12 mouse cellular contexts compared by ENCODE assay signal in the genomic region with DNA sequence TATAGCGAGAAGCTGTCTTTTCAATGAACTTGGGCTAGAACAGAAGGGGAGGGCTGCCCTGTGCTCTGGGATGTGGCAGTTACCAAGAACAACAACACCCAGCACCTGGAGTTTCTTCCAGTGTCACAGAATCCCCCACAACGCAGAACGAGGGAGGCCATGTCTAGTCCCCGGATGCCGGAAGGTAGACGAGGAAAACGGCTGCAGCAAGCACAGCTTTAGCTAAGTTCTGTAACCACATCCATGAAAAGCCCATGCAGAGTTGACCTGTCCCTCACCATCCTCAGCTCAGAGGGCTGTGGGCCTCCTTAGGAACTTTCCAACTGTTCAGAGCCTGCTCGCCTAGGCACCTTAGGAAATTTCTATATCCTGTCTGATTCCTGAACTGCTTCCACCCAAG.
A peak's percentile ranks its signal among the peaks of the same experiment; 100 is the strongest.
DNase-seq lines count a peak whose midpoint lies in the region; ATAC-seq and TF ChIP-seq lines count a peak whose summit lies in the region.
"Had no signal": no experiment of that assay in that cellular context is flagged by ENCODE, and none has a peak within 500 bp of the region (broad histone marks: within the 10 kb centered on the region; RNA-seq: fewer than 3 reads in every experiment).

No protein-coding gene starts in this region.

- H3K36me3 ChIP-seq in forebrain, embryonic 11.5 days (ENCODE audit: control insufficient read depth, insufficient read depth, low read length): no peaks in the 10 kb centered on the region
- no peaks in the 10 kb centered on the region for H3K36me3 ChIP-seq in forebrain, embryonic 12.5 days (replicated peaks)
- H3K36me3 ChIP-seq in stomach, embryonic 16.5 days (ENCODE audit: control insufficient read depth, insufficient read depth, low read length): no peaks in the 10 kb centered on the region
- H3K36me3 ChIP-seq: midbrain, embryonic 15.5 days had no signal

- no peak overlapping the region for H3K4me3 ChIP-seq in forebrain, embryonic 11.5 days (ENCODE audit: low read depth, low read length)
- H3K4me3 ChIP-seq in forebrain, embryonic 12.5 days (replicated peaks): no peak overlapping the region
- H3K4me3 ChIP-seq in layer of hippocampus, adult 2 months: peak overlapping the region; percentile 38; the same call in 1 of the 2 replicates
- H3K4me3 ChIP-seq in stomach, embryonic 16.5 days (replicated peaks; ENCODE audit: low read length): peak overlapping the region; percentile 7; the same call in 1 of the 2 replicates
- H3K4me3 ChIP-seq: midbrain, embryonic 15.5 days had no signal

- no peak overlapping the region for H3K4me2 ChIP-seq in forebrain, embryonic 11.5 days (ENCODE audit: low read depth, low read length, severe bottlenecking)
- H3K4me2 ChIP-seq in forebrain, embryonic 12.5 days: no peak overlapping the region
- 0 out of 2 replicates have a peak overlapping the region, but pooled peaks have one; percentile 13 for H3K4me2 ChIP-seq in stomach, embryonic 16.5 days (ENCODE audit: low read depth, low read length)
- H3K4me2 ChIP-seq: midbrain, embryonic 15.5 days had no signal

- ATAC-seq in forebrain, embryonic 11.5 days (replicated peaks; ENCODE audit: low FRiP score): no peak
- ATAC-seq in forebrain, embryonic 12.5 days (ENCODE audit: low FRiP score): no peak
- no peak for ATAC-seq in stomach, embryonic 16.5 days (ENCODE audit: insufficient read depth, low FRiP score)
- no peak for ATAC-seq in cerebellum, adult (ENCODE audit: insufficient number of reproducible peaks, low FRiP score, low TSS enrichment)
- ATAC-seq: midbrain, embryonic 15.5 days had no signal

- TF ChIP-seq CTCF in layer of hippocampus, adult 2 months (conservative IDR thresholded peaks at IDR 0.05): no peak

- H3K4me1 ChIP-seq in forebrain, embryonic 11.5 days (replicated peaks; ENCODE audit: control insufficient read depth, insufficient read depth, low read length): no peaks in the 10 kb centered on the region
- H3K4me1 ChIP-seq in forebrain, embryonic 12.5 days: no peaks in the 10 kb centered on the region
- no peaks in the 10 kb centered on the region for H3K4me1 ChIP-seq in stomach, embryonic 16.5 days (ENCODE audit: control insufficient read depth, insufficient read depth, low read length)
- H3K4me1 ChIP-seq: midbrain, embryonic 15.5 days had no signal

- WGBS in forebrain, embryonic 11.5 days: 86% methylated on average over 8 of the region's 8 CpGs
- 89% methylated on average over 8 of the region's 8 CpGs for WGBS in forebrain, embryonic 12.5 days
- WGBS in stomach, embryonic 16.5 days: 83% methylated on average over 8 of the region's 8 CpGs

- DNase-seq in forebrain, embryonic 11.5 days (ENCODE audit: low spot score): peak; percentile 25
- DNase-seq in layer of hippocampus, adult 2 months (ENCODE audit: low spot score in 2 of 2): no peak
- no peak for DNase-seq in layer of hippocampus, adult 11-12 months (ENCODE audit: low spot score)
- peak; percentile 72 for DNase-seq in thymus, postnatal 0 days (ENCODE audit: low spot score)
- DNase-seq in thymus, postnatal 25 days: no peak
- DNase-seq: adrenal gland, postnatal 14 days; cerebellum, postnatal 14 days; kidney, adult 9 months had no signal

- H3K27ac ChIP-seq in forebrain, embryonic 11.5 days (ENCODE audit: low read depth, low read length): no peak overlapping the region
- no peak overlapping the region for H3K27ac ChIP-seq in forebrain, embryonic 12.5 days
- H3K27ac ChIP-seq in layer of hippocampus, adult 2 months: peak overlapping the region; percentile 77; the same call in 1 of the 2 replicates
- H3K27ac ChIP-seq in stomach, embryonic 16.5 days (ENCODE audit: low read length): no peak overlapping the region
- H3K27ac ChIP-seq: midbrain, embryonic 15.5 days had no signal

- H3K27me3 ChIP-seq in forebrain, embryonic 11.5 days (ENCODE audit: control insufficient read depth, insufficient read depth, low read length): no peaks in the 10 kb centered on the region
- H3K27me3 ChIP-seq in forebrain, embryonic 12.5 days: no peaks in the 10 kb centered on the region
- no peaks in the 10 kb centered on the region for H3K27me3 ChIP-seq in stomach, embryonic 16.5 days (ENCODE audit: control insufficient read depth, insufficient read depth, low read length)
- H3K27me3 ChIP-seq: midbrain, embryonic 15.5 days had no signal

- H3K9ac ChIP-seq in forebrain, embryonic 11.5 days (ENCODE audit: low read length): no peak overlapping the region
- H3K9ac ChIP-seq in forebrain, embryonic 12.5 days: no peak overlapping the region
- H3K9ac ChIP-seq in stomach, embryonic 16.5 days (ENCODE audit: low read length): no peak overlapping the region
- H3K9ac ChIP-seq: midbrain, embryonic 15.5 days had no signal

- H3K9me3 ChIP-seq in forebrain, embryonic 11.5 days (ENCODE audit: control insufficient read depth, low read length): no peaks in the 10 kb centered on the region
- H3K9me3 ChIP-seq in forebrain, embryonic 12.5 days: no peaks in the 10 kb centered on the region
- H3K9me3 ChIP-seq in stomach, embryonic 16.5 days (replicated peaks; ENCODE audit: control insufficient read depth, low read length): no peaks in the 10 kb centered on the region
- H3K9me3 ChIP-seq: midbrain, embryonic 15.5 days had no signal

Comparison
In these comparisons a context has a peak if more than half of its experiments do, and no peak if none do; other contexts are left out.
1. DNase-seq: peak in forebrain, embryonic 11.5 days (single experiment) and thymus, postnatal 0 days (single experiment); none in layer of hippocampus, adult 2 months (0 of 2), layer of hippocampus, adult 11-12 months (single experiment) and thymus, postnatal 25 days (single experiment).
2. H3K4me3 ChIP-seq: peak in layer of hippocampus, adult 2 months (single experiment) and stomach, embryonic 16.5 days (single experiment); none in forebrain, embryonic 11.5 days (single experiment) and forebrain, embryonic 12.5 days (single experiment).